Mouse (Mus musculus) right cerebral cortex, adult 18-20 months (tissue): ENCODE results near the gene Gemin7.
A peak's percentile ranks its signal among the peaks of the same experiment; 100 is the strongest.

Experiments used
- DNase-seq: peaks from one replicate; pipeline ENCODE4 v3.0.0; 2022; ENCODE audit warnings: mixed read lengths

Gene Gemin7

DNA sequence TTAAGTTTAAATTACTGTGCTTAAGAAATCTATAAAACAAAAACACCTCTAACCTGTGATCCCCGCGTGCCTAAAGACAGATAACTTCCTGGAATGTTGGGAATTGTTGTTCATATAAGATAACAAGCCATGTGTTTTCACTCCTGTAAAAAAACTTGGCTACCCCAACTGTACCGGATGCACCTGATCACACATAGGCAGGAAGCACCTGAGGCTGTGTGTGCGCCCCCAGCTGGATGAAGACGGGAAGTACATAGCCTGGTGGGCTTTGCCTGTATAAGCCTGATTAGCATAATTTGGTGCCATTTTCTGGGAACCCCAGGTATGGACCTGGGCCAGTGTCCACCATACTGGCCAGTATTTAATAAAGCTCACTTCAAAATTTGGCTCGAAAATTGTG lies 33.8 kb downstream of the Gemin7 start:
- DNase-seq, result no peak

DNA sequence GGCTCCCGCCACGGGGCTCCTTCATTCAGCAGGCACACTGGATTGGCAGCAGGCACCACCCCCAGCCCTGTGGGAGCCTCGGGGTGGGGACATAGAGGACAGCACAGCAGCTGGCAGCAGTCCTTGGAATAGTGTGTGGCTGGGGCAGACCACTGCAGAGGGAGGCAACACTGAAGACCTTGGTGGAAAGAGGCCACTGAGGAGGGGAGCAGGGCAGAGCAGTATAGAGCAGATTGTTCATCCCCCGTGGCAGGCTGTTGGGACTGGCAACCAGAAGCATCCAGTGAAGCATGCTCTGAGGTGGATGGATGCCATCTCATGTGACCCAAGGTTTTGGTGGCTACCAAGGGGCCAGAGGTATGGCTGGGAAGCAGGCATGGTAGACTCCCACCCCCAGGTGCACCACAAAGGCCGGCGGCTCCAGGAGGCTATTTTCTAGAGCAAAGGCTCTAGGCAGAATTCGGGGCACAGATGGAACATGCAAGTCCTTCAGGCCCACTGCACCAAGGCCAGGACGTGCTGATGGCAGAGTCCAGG lies 35.2 kb downstream of the Gemin7 start:
- no peak for DNase-seq

DNA sequence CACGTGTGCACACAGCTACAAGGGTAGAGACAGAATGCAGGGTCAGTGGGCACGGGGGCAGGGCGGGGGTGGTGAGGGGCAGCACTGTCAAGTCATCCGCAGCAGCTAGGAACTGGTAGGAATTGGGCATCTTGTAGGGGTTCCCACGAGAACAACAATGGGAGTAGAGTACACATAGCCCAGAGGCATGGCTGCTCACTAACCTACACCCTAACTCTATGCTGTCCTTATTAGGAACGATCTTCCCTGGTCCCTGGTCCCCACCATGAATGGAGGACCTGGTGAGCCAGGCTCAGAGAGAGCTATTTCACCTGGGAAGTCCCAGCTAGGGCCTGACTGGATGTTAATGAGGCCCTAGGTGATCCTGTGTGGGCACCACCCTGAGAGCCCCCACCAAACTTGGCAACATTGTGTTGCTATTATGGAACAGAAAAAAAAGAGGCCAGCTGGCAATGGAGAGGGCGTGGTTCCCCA lies 35.7 kb downstream of the Gemin7 start:
- no peak for DNase-seq

DNA sequence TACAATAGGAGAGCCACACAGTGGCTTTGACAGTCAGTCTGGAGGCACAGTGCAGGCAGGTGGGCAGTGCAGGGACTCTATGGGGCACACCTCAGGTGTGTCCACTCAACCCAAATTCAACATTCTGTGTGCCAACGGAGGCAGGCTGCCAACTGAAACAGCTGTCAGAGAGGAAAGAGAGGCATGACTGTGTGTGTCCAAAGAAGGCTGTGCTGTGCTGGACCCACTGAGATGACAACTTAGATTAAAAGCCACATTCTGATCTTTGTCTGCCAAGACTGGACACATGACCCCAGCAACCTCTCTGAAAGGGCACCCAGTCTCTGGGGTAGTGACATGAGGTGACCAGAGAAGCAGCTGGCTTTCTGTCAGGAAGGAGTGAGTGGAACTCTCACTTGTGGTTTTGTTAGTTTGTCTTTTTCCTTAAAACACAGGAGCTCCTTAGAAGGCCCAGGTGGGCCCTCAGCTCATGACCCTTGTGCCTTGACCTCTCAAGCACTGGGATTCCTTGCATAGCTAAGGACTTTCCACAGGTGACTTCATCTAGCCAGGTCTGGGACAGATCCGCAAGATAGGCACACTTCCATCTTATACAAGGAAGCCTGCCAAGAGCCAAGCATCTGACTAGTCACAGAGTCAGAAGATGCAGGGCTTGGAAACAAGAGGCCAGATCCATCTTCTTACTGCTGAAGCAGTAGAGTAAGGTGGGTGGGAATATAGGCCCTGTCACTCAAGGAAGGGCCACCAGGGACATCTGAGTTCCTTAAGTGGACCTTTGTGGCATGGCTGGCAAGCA lies 36.4 kb downstream of the Gemin7 start:
- no peak for DNase-seq

DNA sequence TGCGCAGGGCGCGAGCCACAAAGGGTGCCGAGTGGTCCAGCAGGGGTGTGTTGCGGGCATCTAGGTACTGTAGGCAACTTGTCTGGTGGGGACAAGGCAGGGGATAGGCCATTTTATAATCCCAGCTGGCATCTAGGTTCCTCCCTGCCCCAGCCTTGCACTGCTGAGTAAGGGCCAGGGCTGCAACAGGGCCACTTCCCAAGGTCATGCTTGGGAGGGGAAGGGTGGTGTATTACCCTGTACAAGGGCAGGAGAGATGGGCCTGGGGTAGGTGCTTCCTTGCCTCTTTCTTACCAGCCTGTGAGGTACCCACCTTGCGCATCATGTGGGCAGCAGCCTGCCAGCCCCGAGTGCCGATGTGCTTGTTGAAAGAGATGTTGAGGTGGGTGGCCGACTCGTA lies 42.7 kb downstream of the Gemin7 start:
- DNase-seq, result no peak

DNA sequence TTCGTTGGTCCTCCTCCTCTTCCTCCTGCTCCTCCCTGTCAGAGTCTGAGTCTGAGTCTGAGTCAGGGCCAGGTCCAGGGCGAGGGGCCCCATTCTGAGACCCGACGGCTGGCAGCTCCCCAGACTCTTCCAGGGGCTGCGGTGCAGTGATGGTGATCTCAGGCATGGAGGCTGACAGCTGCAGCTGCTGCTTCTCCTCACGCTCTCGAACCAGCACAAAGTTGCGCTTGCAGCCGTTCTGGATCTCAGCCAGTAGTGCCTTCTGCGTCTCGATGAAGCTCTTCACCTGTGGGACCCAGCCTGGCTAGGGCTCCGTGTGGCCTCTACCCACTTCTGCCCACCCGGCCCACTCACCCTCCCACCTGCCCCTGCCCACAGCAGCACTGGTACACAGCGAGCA lies 45.2 kb downstream of the Gemin7 start:
- no peak for DNase-seq

DNA sequence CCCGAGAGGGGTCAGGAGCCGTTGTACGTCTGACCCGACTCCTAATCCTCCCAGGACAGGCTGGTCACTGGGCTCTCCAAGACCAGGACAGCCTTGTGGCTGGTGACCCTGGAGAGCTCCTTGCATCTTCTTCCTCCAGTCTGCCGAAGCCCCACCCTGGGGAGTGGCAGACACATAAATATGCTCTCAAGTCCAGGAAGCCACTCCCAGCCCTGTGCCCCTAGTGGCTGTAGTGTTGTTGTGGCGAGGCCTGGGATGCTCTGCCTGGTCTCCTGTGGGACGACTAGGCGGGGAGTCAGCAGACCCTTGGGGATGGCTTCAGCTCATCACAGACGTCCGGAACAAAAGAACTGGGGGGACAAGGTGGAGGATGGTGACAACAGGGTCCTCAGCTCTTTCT lies 46.3 kb downstream of the Gemin7 start:
- no peak for DNase-seq

DNA sequence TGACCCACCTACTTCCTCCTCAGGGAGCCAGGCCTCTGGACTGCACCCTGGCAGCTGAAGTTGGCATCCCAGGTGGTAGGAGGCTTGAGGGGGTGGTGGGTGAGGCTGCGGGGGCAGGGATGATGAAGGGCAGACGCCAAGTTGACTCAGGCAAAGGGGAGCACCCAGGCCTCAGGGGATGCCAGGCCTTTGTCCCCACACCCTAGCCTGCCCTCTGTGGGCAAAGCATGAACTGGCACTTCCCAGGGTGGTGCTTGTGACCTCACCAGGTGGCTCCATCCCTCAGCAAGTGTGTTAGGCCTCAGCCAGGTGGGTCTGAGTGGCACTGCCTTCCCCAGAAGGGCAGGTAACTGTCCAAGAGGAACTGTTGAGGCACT lies 52.3 kb downstream of the Gemin7 start:
- no peak for DNase-seq

DNA sequence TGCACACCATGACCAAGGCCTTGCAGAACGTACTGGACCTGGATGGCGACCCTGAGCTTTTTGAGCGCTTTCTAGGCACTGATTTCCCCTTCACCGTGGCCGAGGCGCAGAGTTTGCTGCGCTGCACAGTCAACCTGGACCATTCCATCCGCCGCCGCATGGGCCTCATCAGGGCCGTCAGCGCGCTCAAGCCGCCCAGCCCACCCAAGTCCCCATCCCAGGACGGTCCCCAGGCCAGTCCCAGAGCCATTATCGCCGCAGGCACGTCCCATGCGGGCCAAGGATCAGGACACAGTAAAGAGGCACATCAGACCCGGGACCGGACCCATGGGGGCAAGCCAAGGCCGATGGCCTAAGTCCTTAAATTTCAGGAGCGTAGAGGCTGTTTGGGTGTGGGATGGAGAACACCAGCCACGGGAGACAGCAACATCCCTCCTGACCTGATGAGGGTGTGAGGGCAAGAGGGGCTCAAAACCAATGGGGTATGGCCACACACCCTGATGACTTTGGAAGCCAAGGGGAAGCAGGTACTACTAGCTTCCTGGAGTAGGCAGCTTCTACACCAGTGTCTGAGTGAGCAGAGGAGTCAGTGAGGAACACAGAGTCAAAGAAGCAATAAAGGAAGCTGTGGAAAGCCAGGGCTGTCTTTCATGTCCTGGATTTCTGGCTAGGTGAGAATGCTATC lies 52.8 kb downstream of the Gemin7 start:
- DNase-seq, result no peak

DNA sequence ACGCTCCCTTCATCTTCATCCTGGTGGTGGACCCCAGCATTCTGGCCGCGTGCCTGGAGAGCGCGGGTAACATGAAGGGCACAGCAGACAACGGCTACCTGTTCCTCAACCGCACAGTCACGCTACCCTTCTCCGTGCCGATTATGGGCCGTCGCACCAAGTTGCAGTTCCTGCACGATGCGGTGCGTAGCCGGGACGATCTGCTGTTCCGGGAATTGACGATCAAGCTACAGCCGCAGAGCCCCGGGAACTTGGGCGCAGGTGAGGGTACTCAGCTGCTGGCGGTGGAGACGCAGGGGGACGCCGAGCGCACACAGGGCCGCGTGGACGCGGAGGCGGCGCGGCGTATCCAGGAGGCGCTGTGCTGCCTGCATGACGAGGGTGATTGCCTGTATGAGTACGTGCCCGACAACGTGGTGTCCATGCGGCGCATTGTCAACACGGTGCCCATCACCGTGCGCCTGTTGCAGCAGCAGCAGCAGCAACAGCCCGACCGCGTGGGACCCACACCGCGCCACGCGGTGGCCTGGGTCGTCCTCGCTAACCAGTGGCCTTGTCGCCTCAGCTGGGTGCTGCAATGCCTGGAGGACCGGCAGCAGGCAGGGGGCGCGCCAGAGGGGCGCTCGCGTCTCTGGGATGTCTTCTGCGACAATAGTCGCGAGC lies 53.5 kb downstream of the Gemin7 start:
- peak; percentile 61 for DNase-seq

DNA sequence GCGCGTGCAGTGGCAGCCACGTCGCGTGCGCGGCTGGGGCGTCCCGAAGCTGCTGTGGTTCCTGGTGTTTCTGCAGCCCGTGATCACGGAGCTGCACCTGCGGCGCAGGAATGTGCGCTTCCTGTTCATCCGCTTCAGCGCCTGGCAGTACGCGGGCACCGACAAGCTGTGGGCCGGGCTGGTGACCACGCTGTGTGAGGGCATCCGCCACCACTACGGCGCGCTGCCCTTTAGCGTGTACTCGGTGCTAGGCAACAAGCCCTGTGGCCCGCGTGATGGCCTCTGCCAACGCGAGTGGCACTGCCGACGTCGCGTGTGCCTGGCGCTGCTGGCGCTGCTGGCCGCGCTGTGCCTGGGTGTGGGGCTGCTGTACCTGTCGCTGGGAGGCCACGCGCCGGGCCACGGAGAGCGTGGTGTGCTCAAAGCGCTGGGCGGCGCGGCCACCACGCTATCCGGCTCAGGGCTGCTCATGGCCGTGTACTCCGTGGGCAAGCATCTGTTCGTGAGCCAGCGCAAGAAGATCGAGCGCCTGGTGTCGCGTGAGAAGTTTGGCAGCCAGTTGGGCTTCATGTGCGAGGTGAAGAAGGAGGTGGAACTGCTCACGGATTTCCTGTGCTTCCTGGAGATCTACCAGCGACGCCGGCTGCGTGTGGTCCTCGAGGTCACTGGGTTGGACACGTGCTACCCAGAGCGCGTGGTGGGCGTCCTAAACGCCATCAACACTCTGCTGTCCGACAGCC lies 54.2 kb downstream of the Gemin7 start:
- no peak for DNase-seq

DNA sequence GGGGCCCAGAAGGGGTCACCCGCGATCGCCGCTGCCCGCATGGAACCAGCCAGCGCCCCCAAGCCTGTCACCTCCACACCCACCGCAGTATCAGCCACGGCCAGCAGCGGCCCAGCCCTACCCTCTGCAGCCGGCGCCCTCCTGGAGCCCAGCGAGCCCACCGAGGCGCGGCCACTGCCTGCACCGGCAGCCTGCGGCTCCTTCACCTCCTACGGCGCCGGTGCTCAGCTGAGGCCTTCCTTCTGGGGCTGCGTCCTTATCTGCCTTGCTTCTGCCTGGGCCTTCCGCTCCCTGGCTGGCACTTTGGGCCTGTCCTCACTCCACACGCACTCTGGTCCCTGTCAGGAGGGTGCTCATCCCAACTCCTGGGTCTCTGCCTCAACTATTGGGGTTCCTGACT lies 57.4 kb downstream of the Gemin7 start:
- DNase-seq, result no peak

DNA sequence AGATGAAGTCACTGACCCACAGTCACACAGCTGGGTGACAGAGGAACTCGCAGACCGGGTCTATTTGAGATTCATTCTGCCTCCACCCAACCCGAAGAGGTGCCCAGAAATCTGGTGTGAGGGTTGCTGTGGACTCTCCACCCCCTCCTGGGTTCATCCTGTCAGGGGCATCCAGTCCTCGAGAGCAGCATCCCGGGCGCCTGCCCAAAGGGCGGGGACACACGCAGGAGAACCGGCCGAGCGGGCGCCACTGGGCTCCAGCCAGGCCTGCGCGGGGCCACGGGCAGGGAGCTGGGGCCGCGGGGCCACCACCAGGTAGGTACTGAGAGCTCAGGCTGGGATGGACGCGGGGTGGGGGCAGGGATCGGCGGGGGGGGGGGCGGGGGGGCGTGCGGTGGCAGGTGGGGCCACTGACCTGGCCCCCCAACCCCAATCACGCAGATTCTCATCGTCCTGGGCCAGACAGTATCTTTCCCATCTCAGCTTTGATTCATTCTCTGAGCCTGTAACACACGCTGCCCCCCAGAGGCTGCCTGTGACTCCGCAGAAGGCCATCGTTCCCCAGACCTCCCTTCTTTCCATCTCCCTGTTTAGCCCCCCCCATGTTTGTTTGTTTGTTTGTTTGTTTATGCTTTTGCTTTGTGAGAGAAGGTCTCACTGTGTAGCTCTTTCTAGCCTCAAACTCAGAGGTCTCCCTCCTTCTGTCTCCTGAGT lies 59.6 kb downstream of the Gemin7 start, which contains the start of gene Nkpd1:
Gene Nkpd1 (plus strand): TSS at position 187 of the 714 bp plus-strand sequence.
- no peak for DNase-seq
